Mouse (Mus musculus) neural tube, embryonic 14.5 days (tissue): Measurements from ENCODE around the gene Shisa8. TPM values are rescaled to one million over a fixed set of nuclear protein-coding genes. Genes with fewer than 3 reads are reported as not detected.

Experiments used
- ATAC-seq: fragments of 200-750 bp; cut with Nextera tagmentation; 2 replicates; pipeline ENCODE4 v1.8.0; 2017; ENCODE audit warnings: low read depth, mild to moderate bottlenecking, moderate TSS enrichment, moderate library complexity
- H3K27ac ChIP-seq: fragments of 300-500 bp; sonication (generic); 2 replicates; pipeline ENCODE4 v1.5.1; 2014; ENCODE audit warnings: low read depth, mild to moderate bottlenecking, control low read depth, low read length, moderate library complexity, mixed read lengths
- H3K27me3 ChIP-seq: fragments of 300-500 bp; sonication (generic); 2 replicates; pipeline ENCODE4 v1.6.1; 2014; ENCODE audit warnings: low read length; ENCODE audit not compliant: control insufficient read depth, insufficient read depth
- H3K36me3 ChIP-seq: fragments of 300-500 bp; sonication (generic); 2 replicates; pipeline ENCODE4 v1.6.1; 2014; ENCODE audit warnings: low read length, mixed read lengths; ENCODE audit not compliant: control insufficient read depth, insufficient read depth
- H3K4me1 ChIP-seq: fragments of 300-500 bp; sonication (generic); 2 replicates; pipeline ENCODE4 v1.6.1; 2014; ENCODE audit warnings: low read length; ENCODE audit not compliant: control insufficient read depth, insufficient read depth
- H3K4me2 ChIP-seq: fragments of 300-500 bp; sonication (generic); 2 replicates; pipeline ENCODE4 v1.6.1; 2014; ENCODE audit warnings: mild to moderate bottlenecking, low read depth, low read length, control low read depth
- H3K4me3 ChIP-seq: fragments of 300-500 bp; sonication (generic); 2 replicates; pipeline ENCODE4 v1.5.1; 2014; ENCODE audit warnings: low read depth, low read length, control low read depth, mixed read lengths
- H3K9ac ChIP-seq: fragments of 300-500 bp; sonication (generic); replicated peaks from 2 replicates; pipeline ENCODE4 v1.6.1; 2014; ENCODE audit warnings: low read depth, mild to moderate bottlenecking, control low read depth, low read length, mixed read lengths
- H3K9me3 ChIP-seq: fragments of 300-500 bp; sonication (generic); 2 replicates; pipeline ENCODE4 v1.6.1; 2016; ENCODE audit warnings: low read length; ENCODE audit not compliant: control insufficient read depth
- WGBS: fragments of 180-500 bp; shearing (Covaris S2); extraction: QIAGEN DNeasy Blood & Tissue Kit; methylation state at CpG from one replicate; pipeline ENCODE4 v1.1.7; 2014; 5-methylcytosine and 5-hydroxymethylcytosine counted together
- polyA plus RNA-seq: library from polyadenylated mRNA; unstranded; fragments of >200 nt; fragmentation: Nextera tagmentation; extraction: Ambion mirVana; gene quantifications from 2 replicates; pipeline ENCODE4 v1.2.1, GENCODE M21; 2014

Shisa8 gene
- polyA plus RNA-seq, 1 experiment from 2014 or later, result 6.9 TPM

GRCm38 (mm10) chr15:82217980-82218379 is 5.4 kb upstream of the Shisa8 start:
- 29% methylated on average over 9 of the region's 9 CpGs for WGBS

GRCm38 (mm10) chr15:82217039-82217438 is 4.4 kb upstream of the Shisa8 start:
- Histone ChIP-seq H3K4me1 (peaks cover 11% of the 10 kb centered on the region), H3K4me2 (no peak overlapping the region), H3K9me3 (no peaks in the 10 kb centered on the region), H3K9ac (no peak overlapping the region), H3K4me3 (no peak overlapping the region), H3K27ac (no peak overlapping the region), H3K36me3 (no peaks in the 10 kb centered on the region), H3K27me3 (peaks cover 26% of the 10 kb centered on the region)
- no peak for ATAC-seq
- WGBS, result 18% methylated on average over 7 of the region's 7 CpGs

More at GRCm38 (mm10) chr15:82217980-82218379, 5.4 kb upstream of the Shisa8 start:
- Histone ChIP-seq H3K4me1 (peaks cover 4% of the 10 kb centered on the region; the same call in 1 of the 2 replicates), H3K9me3 (no peaks in the 10 kb centered on the region), H3K27ac (no peak overlapping the region), H3K9ac (no peak overlapping the region), H3K27me3 (peaks cover 16% of the 10 kb centered on the region), H3K36me3 (no peaks in the 10 kb centered on the region), H3K4me3 (no peak overlapping the region), H3K4me2 (no peak overlapping the region)
- no peak for ATAC-seq

GRCm38 (mm10) chr15:82216142-82216827 is 3.7 kb upstream of the Shisa8 start:
- no peak overlapping the region for H3K27ac ChIP-seq
- no peaks in the 10 kb centered on the region for H3K9me3 ChIP-seq
- no peak for ATAC-seq
- H3K4me3 ChIP-seq, result no peak overlapping the region
- peaks cover 17% of the 10 kb centered on the region for H3K4me1 ChIP-seq
- 45% methylated on average over 20 of the region's 20 CpGs for WGBS
- no peak overlapping the region for H3K9ac ChIP-seq
- H3K36me3 ChIP-seq, result no peaks in the 10 kb centered on the region
- H3K27me3 ChIP-seq, result peaks cover 33% of the 10 kb centered on the region
- no peak overlapping the region for H3K4me2 ChIP-seq

- peaks cover 39% of the 10 kb centered on the region for H3K27me3 ChIP-seq
Measured at GRCm38 (mm10) chr15:82215332-82216046, 2.9 kb upstream of the Shisa8 start.

GRCm38 (mm10) chr15:82213222-82213621 is 607 bp upstream of the Shisa8 start:
- H3K4me2 ChIP-seq, result no peak overlapping the region
- H3K9ac ChIP-seq, result no peak overlapping the region
- H3K27ac ChIP-seq, result no peak overlapping the region
- peaks cover 57% of the 10 kb centered on the region for H3K27me3 ChIP-seq
- no peaks in the 10 kb centered on the region for H3K36me3 ChIP-seq
- H3K4me1 ChIP-seq, result peaks cover 17% of the 10 kb centered on the region
- H3K4me3 ChIP-seq, result no peak overlapping the region
- no peaks in the 10 kb centered on the region for H3K9me3 ChIP-seq
- no peak for ATAC-seq
- 8% methylated on average over 4 of the region's 4 CpGs for WGBS

More at GRCm38 (mm10) chr15:82215332-82216046, 2.9 kb upstream of the Shisa8 start:
- 42% methylated on average over 11 of the region's 11 CpGs for whole genome bisulfite sequencing
- no peak for ATAC-seq
- H3K36me3 ChIP-seq, result no peaks in the 10 kb centered on the region
- H3K27ac ChIP-seq, result no peak overlapping the region
- no peaks in the 10 kb centered on the region for H3K9me3 ChIP-seq
- H3K9ac ChIP-seq, result no peak overlapping the region
- no peak overlapping the region for H3K4me2 ChIP-seq
- H3K4me3 ChIP-seq, result no peak overlapping the region
- peaks cover 17% of the 10 kb centered on the region for H3K4me1 ChIP-seq

- WGBS, result under 1% methylated on average over 82 of the region's 112 CpGs
- Histone ChIP-seq H3K9ac (peak overlapping the region; percentile 42), H3K27ac (no peak overlapping the region; the same call in 1 of the 2 replicates), H3K27me3 (peaks cover 61% of the 10 kb centered on the region), H3K4me1 (peaks cover 20% of the 10 kb centered on the region), H3K36me3 (no peaks in the 10 kb centered on the region), H3K4me2 (peak overlapping the region; percentile 56), H3K4me3 (peak overlapping the region; percentile 39), H3K9me3 (no peaks in the 10 kb centered on the region)
- ATAC-seq, result peak; percentile 39; the same call in 1 of the 2 replicates
Measured at GRCm38 (mm10) chr15:82211911-82212751, 484 bp downstream of the Shisa8 start.

- peak overlapping the region; percentile 39; the same call in 1 of the 2 replicates for H3K4me3 ChIP-seq
- H3K4me2 ChIP-seq, result peak overlapping the region; percentile 56; the same call in 1 of the 2 replicates
- H3K9me3 ChIP-seq, result no peaks in the 10 kb centered on the region
- H3K36me3 ChIP-seq, result no peaks in the 10 kb centered on the region; the same call in 1 of the 2 replicates
- no peak for ATAC-seq
- peaks cover 69% of the 10 kb centered on the region for H3K27me3 ChIP-seq
- no peak overlapping the region for H3K9ac ChIP-seq
- 4% methylated on average over 10 of the region's 11 CpGs for WGBS
- H3K27ac ChIP-seq, result no peak overlapping the region
- H3K4me1 ChIP-seq, result peaks cover 24% of the 10 kb centered on the region
Measured at GRCm38 (mm10) chr15:82211281-82211680, 1.3 kb downstream of the Shisa8 start.

- Histone ChIP-seq H3K4me3 (no peak overlapping the region), H3K9me3 (no peaks in the 10 kb centered on the region), H3K36me3 (peaks cover 2% of the 10 kb centered on the region), H3K27ac (no peak overlapping the region), H3K9ac (no peak overlapping the region), H3K4me1 (peaks cover 29% of the 10 kb centered on the region), H3K27me3 (peaks cover 74% of the 10 kb centered on the region), H3K4me2 (no peak overlapping the region)
- ATAC-seq, result no peak
- WGBS, result 42% methylated on average over 1 of the region's 1 CpGs
Measured at GRCm38 (mm10) chr15:82210801-82211200, 1.8 kb downstream of the Shisa8 start.
